Mouse (Mus musculus) adrenal gland, adult 2 months (tissue): Measurements from ENCODE around the gene Tmem222. TPM values are rescaled to one million over a fixed set of nuclear protein-coding genes. Genes with fewer than 3 reads are reported as not detected.

Source experiments
- DNase-seq: peaks from one replicate; pipeline ENCODE4 v3.0.0; 2021
- long read RNA-seq: library from polyadenylated mRNA; stranded (forward); transcript quantifications from one replicate; pipeline ENCODE4 v2.0.0, GENCODE M21; 2021
- polyA plus RNA-seq: library from polyadenylated mRNA; depleted of rRNA; stranded (reverse); fragments of >200 nt; gene quantifications from 2 replicates; pipeline ENCODE4 v1.2.3, GENCODE M21; 2012; rRNA removed
- total RNA-seq, 2 experiments: library from RNA; stranded (reverse); gene quantifications; 2 replicates each; pipeline ENCODE4 v1.2.3; 2021

Gene Tmem222
- 10 to 100 TPM; 59.7 to 78.2 TPM for total RNA-seq
- polyA plus RNA-seq, result 123 and 125 TPM in 2 replicates
- long read RNA-seq, transcript Tmem222-201 (6 exons, 1,484 nt), result major isoform, 72 of 84 reads
- long read RNA-seq, partial matches to known transcripts, result 3 of 84 reads
- long read RNA-seq, other reads (novel, unspliced or antisense), result 6 of 84 reads

DNA sequence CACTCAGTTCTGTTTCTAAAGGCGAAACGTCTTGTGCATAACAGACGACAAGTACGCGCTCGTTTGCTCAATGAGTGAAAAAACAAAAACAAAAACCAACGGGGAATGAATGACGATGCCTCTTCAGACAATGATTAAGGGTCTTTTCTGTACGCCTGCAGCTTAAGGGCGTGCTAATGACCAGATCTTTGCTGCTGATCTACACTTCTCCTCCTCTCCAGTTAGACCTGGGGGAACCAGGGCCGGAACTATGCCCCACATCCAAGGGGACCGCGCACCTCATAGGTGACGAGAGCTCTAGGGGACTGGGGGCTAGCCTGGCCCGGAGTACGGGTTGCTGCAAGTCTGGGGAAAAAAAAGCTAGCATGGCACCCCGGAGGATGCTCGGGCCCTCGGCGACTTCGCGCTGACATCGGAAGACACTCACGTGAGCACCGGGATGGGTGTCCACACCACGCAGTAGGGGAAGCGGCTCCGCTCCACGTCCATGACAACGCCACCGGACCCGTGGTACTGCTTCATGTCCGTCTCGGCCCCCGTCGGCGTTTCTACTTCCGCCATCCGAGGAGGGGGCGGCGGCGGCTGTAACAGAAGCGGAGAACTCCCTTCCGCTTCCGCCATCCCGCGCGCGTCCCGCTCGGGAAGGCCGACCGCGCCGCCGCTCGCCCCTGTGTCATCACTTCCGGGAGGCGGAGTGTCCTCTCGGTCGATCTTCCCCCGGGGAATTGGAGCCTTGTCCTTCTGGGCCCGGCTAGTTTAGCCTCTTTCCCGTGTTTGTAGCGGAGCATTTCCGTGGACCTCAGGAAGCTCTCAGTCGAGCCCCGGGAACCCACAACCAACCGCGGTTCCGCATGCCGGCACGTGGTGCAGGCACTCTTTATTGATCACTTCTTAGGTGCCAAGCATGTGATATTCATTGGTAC is at the start of gene Tmem222:
Tmem222 (minus strand) TSS at position 689 of the 923 bp plus-strand sequence.
- DNase-seq, result peak; percentile 97

DNA sequence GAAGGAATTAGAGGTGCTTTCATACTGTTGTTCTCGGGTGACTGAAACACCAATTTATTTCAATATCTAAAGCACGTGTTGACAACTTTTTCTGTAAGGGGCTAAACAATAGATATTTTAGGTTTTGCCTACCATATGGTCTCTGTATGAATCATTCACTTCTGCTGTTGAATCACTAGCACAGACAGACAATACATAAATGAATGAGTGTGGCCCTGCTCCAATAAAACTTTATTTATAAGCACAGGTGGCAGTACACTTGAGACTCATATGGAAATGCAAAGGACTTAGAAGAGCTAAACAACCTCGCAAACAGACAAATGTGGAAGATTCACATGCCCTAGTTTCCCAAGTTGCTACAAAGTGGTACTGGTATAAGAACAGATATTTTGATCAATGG is 42.1 kb upstream of the Tmem222 start:
- DNase-seq, result no peak

DNA sequence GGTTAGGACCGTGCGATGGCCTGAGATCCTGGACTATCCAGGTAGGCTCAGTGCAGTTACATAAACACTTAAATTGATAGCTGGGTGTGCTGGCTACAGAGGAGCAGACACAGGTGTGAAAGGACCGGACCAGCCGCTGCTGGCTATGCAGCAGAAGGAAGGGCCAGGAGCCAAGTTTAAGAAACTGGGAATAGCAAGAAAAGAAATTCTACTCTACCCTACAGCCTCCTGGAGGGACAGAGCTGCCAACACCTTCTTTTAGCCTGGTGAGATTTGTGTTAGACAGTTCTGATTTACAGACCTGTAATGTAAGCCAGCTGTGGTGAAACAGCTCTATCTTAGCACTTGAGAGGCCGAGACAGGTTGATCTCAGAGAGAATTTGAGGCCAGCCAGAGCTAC is 38.4 kb upstream of the Tmem222 start:
- no peak for DNase-seq

DNA sequence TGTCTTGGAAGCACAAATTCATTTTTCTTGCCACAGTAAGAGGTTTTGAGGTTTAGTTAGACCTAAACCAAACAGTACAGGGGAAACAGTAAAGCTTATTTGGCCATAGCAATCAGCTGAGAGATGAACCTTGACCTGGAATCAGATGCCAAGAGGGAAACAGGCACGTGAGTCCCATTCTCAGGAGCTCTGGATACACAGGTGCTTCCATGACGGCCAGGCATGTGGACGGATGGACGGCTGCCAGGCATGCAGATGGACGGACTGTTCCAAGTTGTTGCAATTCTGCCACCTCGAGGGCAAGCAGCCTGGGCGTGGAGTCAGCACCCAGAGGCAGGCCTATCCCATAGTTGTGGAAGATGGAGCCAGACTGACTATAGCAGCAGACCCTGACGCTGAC is 37.3 kb upstream of the Tmem222 start:
- peak; percentile 65 for DNase-seq

DNA sequence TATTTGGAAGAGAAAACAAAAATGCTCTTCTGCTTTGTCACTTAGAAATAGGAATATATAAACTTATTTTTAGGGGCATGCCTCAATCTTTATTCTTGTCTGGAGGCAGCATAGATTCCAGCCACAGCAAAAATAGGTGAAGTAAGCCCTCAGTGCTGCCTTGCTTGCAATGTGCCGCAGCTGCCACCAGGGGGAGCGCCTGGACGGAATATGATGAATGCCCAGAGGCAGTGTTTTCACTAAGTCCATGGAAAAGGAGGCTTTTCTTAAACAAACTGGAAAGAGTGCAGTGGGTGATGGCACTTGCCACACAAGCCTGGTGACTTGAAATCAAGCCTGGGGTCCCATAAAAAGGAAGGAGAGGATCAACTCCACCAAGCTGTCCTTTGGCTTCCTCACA is 32.4 kb upstream of the Tmem222 start:
- DNase-seq, result peak; percentile 86

DNA sequence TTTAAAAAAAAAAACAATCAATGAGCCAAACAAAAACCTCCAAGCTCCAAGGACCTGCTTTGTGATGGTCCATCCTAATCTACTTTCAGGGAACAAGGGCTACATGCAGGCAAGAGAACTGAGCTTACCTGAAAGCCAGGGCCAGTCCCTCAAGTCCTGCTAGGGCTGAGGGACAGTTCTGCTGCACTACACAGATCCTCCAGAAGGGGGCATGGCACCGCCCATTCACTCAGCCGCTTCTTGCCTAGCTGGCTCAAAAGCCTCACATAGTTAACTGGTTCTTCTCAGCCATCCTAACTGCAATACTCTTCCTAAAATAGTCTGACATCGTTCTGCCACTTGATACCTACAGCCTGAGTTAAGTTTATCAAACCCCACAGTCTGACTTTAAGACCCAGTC is 29.7 kb upstream of the Tmem222 start:
- peak; percentile 65 for DNase-seq

DNA sequence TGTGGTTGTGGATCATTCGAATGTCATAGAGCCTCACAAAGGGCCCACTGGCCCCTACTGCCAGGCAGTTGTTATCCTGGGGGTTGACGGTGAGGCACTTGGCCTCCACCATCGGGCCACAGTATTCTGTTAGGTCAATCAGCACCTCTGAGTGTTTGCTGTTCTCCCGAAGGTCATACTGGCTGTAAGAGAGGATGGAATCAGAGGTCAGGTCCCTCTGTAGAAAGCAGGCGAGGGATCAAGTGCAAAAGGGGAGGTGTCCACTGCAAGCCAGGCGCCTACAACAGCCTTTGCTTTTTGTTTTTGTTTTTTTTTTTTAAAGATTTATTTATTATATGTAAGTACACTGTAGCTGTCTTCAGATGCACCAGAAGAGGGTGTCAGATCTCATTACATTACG is 28.2 kb upstream of the Tmem222 start:
- no peak for DNase-seq

DNA sequence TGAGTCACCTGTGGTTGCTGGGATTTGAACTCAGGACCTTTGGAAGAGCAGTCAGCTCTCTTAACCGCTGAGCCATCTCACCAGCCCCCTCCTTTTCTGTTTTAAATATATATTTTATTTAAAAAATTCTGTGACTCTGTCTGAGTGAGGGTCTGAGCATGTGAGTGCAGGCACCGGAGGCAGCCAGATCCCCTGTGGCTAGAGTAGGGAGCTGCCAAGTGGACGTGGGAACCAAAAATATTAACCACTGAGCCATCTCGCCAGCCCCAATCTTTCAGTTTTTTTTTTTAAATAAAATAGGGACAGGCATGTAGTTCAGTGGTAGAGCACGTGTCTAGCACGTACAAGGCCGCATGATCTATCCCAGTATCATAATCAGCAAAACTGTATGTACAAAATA is 27.2 kb upstream of the Tmem222 start:
- no peak for DNase-seq

DNA sequence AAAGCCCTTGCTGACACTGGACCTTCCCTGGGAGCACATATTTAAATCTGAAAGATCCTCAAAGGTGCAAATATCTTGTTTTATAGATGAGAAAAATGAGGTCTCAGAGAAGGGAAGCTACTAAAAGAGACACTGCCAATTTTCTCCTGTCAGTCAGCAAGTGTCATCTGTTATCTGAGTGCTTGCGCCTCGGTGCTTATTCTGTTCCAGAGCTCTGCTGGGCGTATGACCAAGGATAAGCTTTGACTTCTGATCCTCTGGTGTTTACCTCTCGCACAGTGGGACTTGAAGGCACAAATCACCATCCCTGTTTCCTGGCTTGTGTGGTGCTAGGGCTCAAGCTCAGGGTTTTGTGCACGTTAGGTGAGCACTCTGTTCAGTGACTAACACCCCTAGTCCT is 25.1 kb upstream of the Tmem222 start:
- no peak for DNase-seq

DNA sequence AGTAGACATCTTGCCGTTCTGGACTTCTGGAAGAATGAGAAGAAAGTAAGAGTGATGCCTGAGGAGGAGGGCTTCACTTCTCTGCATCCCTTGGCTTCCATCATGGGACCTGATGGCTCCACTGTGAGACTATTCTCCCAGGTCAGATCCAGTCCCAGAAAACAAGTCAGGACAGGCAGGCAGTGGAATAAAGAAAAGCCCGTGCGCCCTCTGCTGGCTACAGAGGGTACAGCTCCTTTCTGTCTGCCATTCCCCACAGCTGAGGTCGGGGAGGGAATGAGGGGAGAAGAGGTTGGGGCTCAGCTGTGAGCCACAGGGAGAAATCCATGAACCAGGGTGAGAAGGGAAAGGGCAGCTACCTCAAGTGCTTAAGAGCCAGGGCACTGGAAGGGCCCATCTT is 24.2 kb upstream of the Tmem222 start:
- peak; percentile 61 for DNase-seq

DNA sequence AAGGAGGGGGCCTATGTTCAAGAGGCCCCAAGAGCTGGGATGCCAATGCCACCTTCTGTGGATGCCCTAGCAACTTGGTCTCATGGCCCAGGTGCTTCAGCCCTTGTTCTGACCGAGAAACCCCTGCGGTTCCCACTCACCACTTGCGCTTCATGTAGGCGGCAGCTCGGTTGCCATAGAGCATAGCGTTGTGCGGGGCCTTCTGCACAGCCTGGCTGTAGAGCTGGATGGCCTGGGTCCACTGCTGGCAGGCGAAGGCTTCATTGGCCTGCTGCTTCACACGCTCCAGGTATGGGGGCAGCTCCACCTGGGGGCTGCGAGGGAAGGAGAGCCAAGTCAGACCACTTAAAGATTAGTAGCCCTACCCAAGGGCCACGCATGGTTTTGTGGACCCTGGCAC is 22.8 kb upstream of the Tmem222 start:
- no peak for DNase-seq

DNA sequence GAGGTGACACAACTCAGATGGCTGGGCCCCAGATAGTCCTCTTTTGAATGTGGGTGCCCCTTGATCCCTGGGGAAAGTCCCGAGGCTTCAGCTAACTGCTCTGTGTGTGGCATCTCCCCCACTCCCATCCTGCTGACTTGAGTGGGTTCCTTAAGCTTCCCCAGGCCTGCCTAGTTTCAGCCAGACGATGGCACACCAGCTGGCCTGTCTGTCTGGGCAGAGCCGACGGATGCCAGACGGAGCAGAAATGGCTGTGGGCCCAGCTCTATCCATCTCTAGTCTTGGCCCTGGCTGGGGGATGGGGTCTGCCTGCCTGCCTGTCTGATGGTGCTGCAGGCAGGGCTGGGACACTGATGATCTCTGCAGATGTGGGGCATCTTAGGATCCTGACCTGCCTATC is 22.1 kb upstream of the Tmem222 start:
- DNase-seq, result no peak

DNA sequence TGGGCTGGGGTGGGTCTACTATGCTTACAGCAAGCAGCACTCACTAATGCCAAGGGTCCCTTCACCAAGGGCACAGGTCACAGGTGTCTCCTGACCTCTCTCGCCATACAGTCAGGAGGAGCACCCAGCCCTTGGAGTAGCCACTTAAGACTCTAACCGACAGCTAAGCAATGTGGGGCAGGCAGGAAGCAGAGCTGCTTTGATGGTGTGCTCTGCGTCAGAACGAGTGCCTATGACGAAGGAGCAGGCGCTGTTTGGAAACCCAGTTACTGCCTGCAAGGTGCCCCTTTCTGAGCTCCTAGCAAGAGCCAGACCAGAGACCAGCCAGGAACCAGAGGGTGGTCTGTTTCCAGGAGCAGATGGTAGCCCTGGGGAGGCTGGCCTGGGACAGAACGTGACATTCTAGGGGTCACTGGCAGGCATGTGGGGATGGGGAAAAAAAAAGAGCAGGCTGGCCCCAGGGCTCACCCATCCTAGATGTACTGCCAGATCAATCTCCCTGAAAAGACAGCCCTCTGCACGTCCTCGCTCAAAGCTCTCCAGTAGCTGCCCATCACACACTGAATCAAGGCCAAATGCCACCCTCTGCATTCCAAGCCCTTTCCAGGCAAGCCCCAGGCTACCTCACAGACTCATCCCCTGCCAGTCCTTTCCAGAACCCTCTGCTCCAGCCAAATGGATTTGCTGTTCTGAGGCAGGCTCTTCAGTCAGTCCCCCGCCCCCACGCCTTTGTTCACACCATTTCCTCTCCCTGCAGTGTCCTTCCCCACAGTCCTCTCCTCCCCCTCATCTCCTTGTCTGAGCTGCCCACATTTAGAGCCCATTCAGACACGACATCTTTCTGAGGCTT is 21.1 kb upstream of the Tmem222 start:
- peak; percentile 67 for DNase-seq

DNA sequence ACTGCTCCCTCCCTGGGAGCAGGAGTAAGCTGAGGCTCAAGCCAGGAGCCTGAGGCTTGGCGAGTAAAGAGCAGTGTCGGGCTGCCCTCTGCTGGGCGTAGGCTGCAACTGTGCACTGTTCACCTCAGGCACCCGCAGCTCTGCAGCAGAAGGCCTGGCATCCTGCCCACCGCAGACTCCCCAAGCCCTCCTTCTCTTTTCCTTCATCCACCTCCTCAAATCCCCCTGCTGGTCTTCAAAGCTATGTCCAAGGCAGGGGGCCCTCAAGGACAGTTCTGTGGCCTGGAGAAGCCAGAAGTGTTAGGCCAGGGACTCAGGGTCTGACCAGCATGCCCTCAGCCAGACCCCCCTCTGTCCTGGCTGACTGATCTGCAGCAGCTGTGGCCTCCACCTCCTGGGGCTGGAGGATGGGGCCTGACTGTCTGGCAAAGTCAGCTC is 20.2 kb upstream of the Tmem222 start:
- DNase-seq, result peak; percentile 84

DNA sequence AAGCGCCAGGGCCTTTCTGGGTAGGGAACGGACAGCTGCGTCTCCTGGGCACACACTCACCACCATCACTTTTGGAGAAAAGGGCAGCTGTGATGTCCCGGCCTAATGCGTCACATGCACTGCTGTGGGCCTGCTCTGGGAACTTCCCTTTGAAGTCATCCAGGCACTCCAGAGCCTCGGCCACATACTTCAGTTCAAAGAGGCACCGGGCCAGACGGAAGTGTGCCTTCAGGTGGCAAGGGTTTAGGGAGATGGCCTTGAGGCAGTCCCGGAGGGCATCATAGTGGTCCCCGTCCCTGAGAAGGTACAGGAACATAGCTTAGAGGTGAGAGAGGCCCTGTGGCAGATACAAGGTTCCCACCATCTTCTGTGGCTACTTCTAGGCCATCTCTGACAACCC is 19.8 kb upstream of the Tmem222 start:
- DNase-seq, result no peak

DNA sequence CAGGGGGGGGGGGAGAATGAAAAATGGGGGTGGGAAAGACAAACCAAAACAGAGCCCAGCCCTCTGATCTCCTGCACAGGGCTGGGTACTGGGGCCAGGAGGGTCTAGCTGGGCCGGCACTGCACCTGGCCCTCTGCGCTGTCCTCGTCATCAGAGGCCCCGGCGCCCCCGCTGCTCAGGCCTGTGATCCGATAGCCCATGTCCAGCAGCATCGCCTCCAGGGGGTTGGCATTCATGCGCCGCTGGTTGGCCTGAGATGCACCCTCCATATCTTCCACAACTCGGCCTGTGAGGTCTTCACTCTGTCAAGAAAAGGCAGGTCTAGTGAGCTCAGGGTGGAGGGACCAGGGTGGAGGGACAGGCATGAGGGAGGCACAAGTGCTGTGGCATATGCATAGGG is 16.5 kb upstream of the Tmem222 start:
- DNase-seq, result no peak

DNA sequence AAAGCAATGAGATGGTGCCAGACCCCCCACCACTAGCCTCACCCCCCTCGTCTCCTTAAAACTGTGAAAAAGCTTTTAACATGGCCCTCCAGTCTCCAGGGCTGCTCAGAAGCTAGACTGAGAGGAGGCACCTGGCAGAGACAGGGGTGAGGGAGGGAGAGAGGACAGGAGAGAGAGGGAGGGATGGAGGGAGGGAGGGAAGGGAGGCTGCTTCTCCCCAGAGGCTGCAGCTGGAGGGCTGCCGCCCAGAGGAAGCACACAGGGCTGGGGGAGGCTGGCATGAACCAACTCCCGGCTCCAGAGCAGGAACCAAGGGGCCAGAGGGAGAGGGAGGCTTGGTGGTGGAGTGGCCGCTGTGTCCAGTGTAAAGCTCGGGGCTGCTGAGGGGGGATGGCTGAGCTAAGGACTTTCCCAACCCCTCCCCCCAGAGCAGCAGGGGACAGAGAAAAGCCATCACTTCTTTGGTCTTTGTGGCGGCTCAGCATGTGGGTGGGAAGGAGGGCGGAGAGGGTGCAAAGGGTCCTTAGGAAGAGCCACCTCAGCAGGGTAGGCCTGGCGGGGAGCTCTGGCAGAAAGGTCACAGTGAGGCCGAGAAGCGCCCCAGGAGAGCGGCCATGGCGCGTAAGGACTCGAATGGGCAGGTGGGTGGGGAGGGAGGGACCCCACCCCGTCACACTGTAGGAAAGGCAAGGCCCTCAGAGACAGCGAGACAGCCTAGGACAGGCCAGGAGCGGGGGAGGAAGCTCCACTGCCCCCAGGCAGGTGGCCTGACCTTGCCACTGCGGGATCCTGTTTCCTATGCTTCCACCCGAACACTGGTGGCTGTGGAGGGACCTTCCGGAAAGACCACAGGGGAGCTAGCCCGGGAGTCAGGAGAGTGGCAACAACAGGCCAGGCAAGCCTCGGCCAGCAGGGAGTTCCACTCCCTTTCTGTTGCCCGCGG is 15.6 kb upstream of the Tmem222 start:
- no peak for DNase-seq

DNA sequence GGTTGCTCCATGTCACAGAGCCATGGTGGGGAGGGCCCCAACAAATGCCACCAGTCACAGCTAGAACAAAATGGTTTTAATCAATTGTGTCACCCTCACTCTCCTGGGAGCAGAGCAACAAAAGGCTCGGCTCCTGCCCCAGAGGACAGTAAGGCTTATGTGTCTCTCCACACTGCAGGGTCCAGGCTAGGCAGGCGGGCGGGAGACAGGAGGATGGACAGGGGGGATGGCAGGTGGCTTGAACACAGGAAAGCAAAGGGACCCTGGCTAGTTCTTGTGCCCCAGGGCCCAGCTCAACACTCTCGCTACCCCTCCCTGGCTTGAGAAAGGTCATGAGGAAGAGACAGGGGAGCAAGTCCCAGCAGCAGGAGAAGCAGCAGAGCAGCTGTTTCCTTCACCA is 14.8 kb upstream of the Tmem222 start:
- no peak for DNase-seq

DNA sequence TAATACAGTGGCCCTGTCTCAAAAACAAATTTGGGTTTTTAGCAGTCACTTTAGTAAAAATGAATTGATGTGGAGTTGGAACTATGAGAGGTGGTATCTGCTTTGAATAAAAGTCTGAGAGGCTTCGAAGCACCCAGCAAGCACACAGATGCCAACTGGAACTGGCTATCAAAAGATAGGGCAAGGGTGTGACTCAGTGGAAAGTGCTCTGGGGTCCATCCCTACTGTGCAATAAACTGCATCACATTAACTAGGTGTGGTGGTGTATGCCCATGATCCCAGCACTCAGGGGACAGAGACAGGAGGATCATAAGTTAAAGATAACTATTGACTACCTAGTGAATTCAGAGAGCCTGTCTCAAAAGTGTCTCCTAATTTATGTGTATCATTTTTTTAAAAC is 13.7 kb upstream of the Tmem222 start:
- no peak for DNase-seq

DNA sequence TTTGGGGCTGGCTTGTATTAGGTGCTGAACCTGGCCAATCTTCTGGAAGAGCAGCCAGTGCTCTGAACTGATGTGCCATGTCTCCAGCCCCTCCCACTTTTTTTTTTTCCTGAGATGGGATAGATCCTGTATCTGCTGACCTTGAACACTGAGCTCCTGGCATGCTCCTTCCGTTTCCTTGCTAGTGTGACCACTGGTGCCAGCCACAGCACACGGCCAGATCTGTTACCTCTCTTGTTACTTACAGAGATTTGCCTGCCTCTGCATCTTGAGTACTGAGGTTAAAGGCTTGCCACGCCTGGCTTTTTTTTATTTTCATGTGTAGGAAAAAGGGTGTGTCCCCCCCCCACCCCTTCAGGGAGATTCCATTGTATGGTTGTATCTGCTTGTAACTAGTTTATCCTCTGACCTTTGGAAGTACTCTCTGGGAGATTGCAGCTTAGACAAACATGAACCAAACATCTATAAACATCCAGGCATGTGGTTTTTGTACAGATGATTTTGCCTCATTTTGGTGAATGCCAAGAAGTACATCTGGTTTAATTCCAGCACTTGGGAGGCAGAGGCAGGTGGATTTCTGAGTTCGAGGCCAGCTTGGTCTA is 9.0 kb upstream of the Tmem222 start:
- DNase-seq, result no peak

DNA sequence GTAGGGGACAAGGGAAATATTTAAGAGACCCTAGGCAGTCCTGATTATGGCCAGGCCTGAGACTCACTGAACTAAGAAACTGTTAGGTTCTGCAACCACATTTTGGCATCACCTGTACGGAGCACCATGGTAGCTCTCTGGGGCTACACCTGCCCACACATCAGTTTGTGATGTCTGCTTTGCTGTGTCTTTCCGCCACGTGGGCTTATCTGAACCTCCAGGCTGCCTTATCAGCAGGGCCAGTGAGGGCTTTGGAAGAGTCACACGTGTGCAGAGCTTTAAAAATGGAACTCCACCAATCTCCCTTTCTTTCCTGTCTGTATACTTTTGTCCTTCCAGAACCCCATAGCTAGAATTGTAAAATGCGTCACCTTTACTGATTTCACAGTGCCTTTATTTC is 8.4 kb upstream of the Tmem222 start:
- no peak for DNase-seq
